Mouse (Mus musculus): ENCODE data around the gene Tube1. TPM values are rescaled to one million over a fixed set of nuclear protein-coding genes. Genes with fewer than 3 reads are reported as not detected.

Tube1 gene
- total and polyA plus RNA-seq, 3 experiments, result 2.5 to 7.2 TPM; not detected in 1

DNA sequence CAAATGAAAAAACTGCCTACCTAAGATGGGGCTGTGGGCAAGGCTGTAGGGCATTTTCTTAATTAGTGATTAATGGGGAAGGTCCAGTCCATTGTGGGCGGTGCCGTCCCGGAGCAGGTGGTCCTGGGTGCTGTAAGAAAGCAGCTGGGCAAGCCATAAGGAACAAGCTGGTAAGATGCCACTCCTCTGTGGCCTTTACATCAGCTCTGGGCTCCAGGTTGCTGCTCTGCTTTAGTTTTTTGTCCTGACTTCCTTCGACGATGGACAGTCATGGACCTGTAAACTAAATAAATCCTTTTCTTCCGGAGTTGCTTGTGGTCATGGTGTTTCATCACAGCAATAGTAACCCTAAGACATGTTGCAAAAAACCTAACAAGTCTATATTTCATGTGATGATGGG is 36.9 kb downstream of the Tube1 start:
- TF ChIP-seq NELFE (IDR thresholded peaks at IDR 0.05; ENCODE audit: low read depth, low read length) (no peak), ZKSCAN1 (IDR thresholded peaks at IDR 0.05; ENCODE audit: low read depth, low read length) (no peak), MAX (IDR thresholded peaks at IDR 0.05; ENCODE audit: low read length) (no peak), KAT2A (conservative IDR thresholded peaks at IDR 0.05; ENCODE audit: low read depth, low read length) (no peak), MYC (IDR thresholded peaks at IDR 0.05; ENCODE audit: low read depth, low read length) (no peak), CHD2 (IDR thresholded peaks at IDR 0.05; ENCODE audit: low read length) (no peak), RCOR1 (IDR thresholded peaks at IDR 0.05; ENCODE audit: low read depth, low read length) (no peak), SIN3A (IDR thresholded peaks at IDR 0.05; ENCODE audit: low read length) (no peak), CHD1 (IDR thresholded peaks at IDR 0.05; ENCODE audit: low read depth, low read length) (no peak), MYB (IDR thresholded peaks at IDR 0.05; ENCODE audit: low read depth, low read length) (no peak)
- Histone ChIP-seq H3K4me3 (ENCODE audit: control insufficient read depth in 1 of 2, insufficient read depth in 1 of 2, low read depth in 2 of 2, low read length in 2 of 2) (peak overlapping the region in 1 of 2 experiments; percentile 31; a peak in 2 of 4 replicates), H3K9ac (ENCODE audit: control insufficient read depth, low read depth, low read length, poor library complexity, severe bottlenecking) (no peak overlapping the region), H3K36me3 (ENCODE audit: control insufficient read depth in 1 of 2, insufficient read depth in 2 of 2, low read length in 2 of 2) (no peaks in the 10 kb centered on the region), H3K9me3 (replicated peaks; ENCODE audit: insufficient read depth, low read length) (no peaks in the 10 kb centered on the region), H3K4me1 (ENCODE audit: control insufficient read depth in 1 of 2, insufficient read depth in 2 of 2, low read length in 2 of 2) (peaks cover 0 to 4% of the 10 kb centered on the region in 2 experiments; a peak in 1 of 4 replicates), H3K79me2 (ENCODE audit: control insufficient read depth, insufficient read depth, low read length, poor library complexity) (no peaks in the 10 kb centered on the region), H3K27ac (ENCODE audit: control insufficient read depth, low read depth, low read length) (no peak overlapping the region), H3K27me3 (ENCODE audit: control insufficient read depth in 1 of 2, insufficient read depth in 2 of 2, low read length in 2 of 2) (no peaks in the 10 kb centered on the region)
- DNase-seq (ENCODE audit: low read depth, low spot score), result no peak

DNA sequence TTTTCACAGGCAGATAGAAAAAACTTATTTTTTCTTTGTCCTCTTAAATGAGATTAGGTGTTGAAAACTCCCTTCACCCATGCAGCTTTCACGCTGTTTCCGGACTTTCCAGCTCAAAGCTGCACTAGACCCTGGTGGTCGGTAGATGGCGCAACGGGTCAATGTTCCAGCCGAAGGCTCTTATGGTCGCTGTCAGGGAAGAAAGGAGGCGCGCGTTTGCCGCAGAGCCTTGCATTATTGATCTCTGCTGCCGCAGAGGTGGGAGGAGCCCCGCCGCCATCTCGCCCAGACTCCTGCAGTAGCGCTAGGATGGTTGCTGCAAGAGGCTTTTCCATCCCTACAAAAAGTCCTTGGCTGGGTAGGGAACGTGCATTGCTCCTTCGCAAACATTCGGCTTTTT is 37.4 kb downstream of the Tube1 start:
- H3K27me3 ChIP-seq (ENCODE audit: control insufficient read depth in 1 of 2, insufficient read depth in 2 of 2, low read length in 2 of 2), result no peaks in the 10 kb centered on the region
- peaks cover 0 to 4% of the 10 kb centered on the region in 2 experiments; a peak in 1 of 4 replicates for H3K4me1 ChIP-seq (ENCODE audit: control insufficient read depth in 1 of 2, insufficient read depth in 2 of 2, low read length in 2 of 2)
- DNase-seq (ENCODE audit: low read depth, low spot score), result peak; percentile 79
- H3K36me3 ChIP-seq (ENCODE audit: control insufficient read depth in 1 of 2, insufficient read depth in 2 of 2, low read length in 2 of 2), result no peaks in the 10 kb centered on the region
- peak; percentile 53 to 84 (median 73); a peak in 5 of 6 replicates for TF ChIP-seq CTCF (IDR thresholded peaks at IDR 0.05 in 2 of 3, conservative IDR thresholded peaks at IDR 0.05 in 1 of 3; ENCODE audit: control insufficient read depth in 1 of 3, insufficient read depth in 1 of 3, low read depth in 2 of 3, low read length in 3 of 3, poor library complexity in 1 of 3, severe bottlenecking in 1 of 3)
- TF ChIP-seq MAZ (IDR thresholded peaks at IDR 0.05; ENCODE audit: low read depth, low read length), result no peak
- TF ChIP-seq USF1 (IDR thresholded peaks at IDR 0.05; ENCODE audit: low read depth, low read length), result no peak
- TF ChIP-seq SMC3 (IDR thresholded peaks at IDR 0.05; ENCODE audit: low read depth, low read length), result peak; percentile 65
- peak; percentile 66 for TF ChIP-seq RAD21 (IDR thresholded peaks at IDR 0.05; ENCODE audit: low read depth, low read length)
- peak; percentile 33 for TF ChIP-seq ZC3H11A (IDR thresholded peaks at IDR 0.05; ENCODE audit: low read depth, low read length)
- H3K27ac ChIP-seq (ENCODE audit: control insufficient read depth, low read depth, low read length), result no peak overlapping the region; the same call in 1 of the 2 replicates
- H3K79me2 ChIP-seq (ENCODE audit: control insufficient read depth, insufficient read depth, low read length, poor library complexity), result no peaks in the 10 kb centered on the region
- no peaks in the 10 kb centered on the region for H3K9me3 ChIP-seq (replicated peaks; ENCODE audit: insufficient read depth, low read length)
- no peak overlapping the region for H3K9ac ChIP-seq (ENCODE audit: control insufficient read depth, low read depth, low read length, poor library complexity, severe bottlenecking)
- peak overlapping the region; percentile 63 to 65 for H3K4me3 ChIP-seq (ENCODE audit: control insufficient read depth in 1 of 2, insufficient read depth in 1 of 2, low read depth in 2 of 2, low read length in 2 of 2)

All from MEL (cell line).